Mouse (Mus musculus) cerebellum, adult 2 months (tissue): ENCODE measurements around the gene Nek9.

Experiments used
- CTCF ChIP-seq: fragments of 200-500 bp; IDR thresholded peaks from 2 replicates; pipeline ENCODE4 v1.5.1; 2011; ENCODE audit warnings: low read depth, mild to moderate bottlenecking, control low read depth, low read length, moderate library complexity, borderline replicate concordance; ENCODE audit not compliant: insufficient read depth
- POLR2A ChIP-seq: fragments of 200-500 bp; IDR thresholded peaks from 2 replicates; pipeline ENCODE4 v1.6.1; 2011; ENCODE audit warnings: low read length, control low read depth, borderline replicate concordance; ENCODE audit not compliant: insufficient read depth

- no peak for TF ChIP-seq POLR2A
- TF ChIP-seq CTCF: peak; percentile 33; the same call in 1 of the 2 replicates
These were observed 2.0 kb upstream of the Nek9 start for GRCm38 (mm10) chr12:85341131-85341530.
